Mouse (Mus musculus): ENCODE measurements at regions not wholly inside any gene's neighbourhood (a gene's known extent, or its start where the extent isn't known, plus 50 kb on each side); places are given as distances from the start of the nearest gene placed in this dataset.

GRCm38 (mm10) chr14:120661111-120661510 lies 182.9 kb downstream of the Rap2a start:
- DNase-seq (ENCODE audit: low spot score) = no peak

- DNase-seq (ENCODE audit: low spot score) = no peak
Observed at GRCm38 (mm10) chr14:120669665-120670064, 191.4 kb downstream of the Rap2a start.

DNA sequence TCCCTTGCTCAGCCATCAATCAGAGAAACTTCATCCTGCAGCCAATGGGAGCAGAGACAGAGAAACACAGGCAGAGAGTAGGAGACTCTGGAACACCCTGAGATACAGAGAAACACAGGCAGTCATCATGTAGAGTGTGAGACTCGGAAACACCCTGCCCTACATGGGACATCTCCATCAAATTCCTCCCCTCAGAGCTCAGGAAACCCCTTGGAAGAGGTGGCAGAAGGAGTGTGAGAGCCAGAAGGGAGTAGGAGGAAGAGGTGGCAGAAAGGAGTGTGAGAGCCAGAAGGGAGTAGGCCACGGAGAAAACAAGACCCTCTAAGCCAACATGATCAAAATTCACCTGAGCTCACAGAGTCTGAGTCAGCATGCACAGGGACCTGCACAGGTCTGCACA lies 197.5 kb downstream of the Rap2a start:
- no peak for DNase-seq (ENCODE audit: low spot score)

- no peak for DNase-seq (ENCODE audit: low spot score)
Observed at GRCm38 (mm10) chr14:120678533-120678932, 200.3 kb downstream of the Rap2a start.

DNA sequence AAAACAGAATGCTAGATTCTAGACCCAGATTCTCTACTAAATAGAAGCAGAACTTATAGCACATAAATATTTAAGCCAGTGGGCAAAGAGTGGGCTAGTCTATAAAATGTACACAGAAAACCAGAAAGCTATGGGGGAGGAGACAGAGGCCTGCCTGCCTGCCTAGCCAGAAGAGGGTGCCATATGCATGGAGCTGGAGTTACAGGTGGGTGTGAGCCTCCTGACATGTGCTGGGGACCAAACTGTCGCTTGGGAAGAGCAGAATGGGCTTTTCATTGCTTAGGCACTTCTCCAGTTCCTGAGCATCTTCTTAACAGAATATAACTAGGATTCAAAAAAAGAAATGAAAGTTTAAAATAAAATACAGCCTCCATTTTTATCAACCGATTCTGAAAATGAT lies 200.8 kb downstream of the Rap2a start:
- DNase-seq (ENCODE audit: low spot score) = no peak

- no peak for DNase-seq (ENCODE audit: low spot score)
Observed at GRCm38 (mm10) chr14:120680272-120680671, 202.0 kb downstream of the Rap2a start.

DNA sequence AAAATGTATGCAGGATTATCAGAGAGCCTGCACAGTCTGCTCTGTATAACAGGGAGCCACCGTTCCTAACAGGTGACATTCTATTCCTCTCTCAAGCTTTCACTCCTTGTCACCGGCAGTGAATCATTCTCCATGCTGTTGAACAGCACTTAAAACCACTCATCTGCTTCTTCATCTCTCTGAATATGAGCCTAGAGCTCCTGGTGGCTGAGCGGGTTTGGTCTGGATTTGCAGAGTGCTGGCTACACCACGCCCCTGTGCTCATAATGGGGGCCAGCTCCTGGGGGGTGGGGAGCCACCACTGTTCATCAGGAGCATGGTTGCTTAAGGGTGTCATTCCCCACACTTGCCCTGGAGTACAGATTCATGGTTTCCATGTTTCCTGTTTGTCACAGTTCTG lies 207.0 kb downstream of the Rap2a start:
- no peak for DNase-seq (ENCODE audit: low spot score)

- no peak for DNase-seq (ENCODE audit: low spot score)
Observed at GRCm38 (mm10) chr14:120685877-120686276, 207.6 kb downstream of the Rap2a start.

- no peak for DNase-seq (ENCODE audit: low spot score)
Observed at GRCm38 (mm10) chr14:120686751-120687150, 208.5 kb downstream of the Rap2a start.

- no peak for DNase-seq (ENCODE audit: low spot score)
Observed at GRCm38 (mm10) chr14:120699378-120699777, 211.6 kb upstream of the Ipo5 start.

DNA sequence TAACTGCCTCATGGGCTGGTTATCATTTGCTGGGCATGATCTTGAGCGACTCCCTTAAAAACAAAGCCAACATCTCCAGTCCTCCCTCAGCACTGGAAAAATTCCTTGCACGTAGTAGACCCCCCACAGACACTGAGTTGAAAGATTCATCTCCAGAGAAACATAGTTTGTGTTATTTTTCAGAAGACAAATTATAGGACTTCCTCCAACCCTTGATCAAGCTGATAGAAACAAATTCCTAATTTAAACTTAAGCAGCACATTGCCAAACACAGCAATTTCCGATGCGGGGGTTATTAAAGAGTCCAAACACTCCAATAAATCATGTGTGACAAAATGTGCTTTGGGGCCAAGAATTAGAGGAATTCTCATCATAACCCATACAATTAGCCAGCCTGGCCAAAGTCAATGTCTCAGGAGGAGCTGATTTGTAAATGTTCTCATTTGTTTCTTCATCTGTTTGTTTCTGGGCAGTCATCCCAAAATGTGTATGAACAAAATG lies 205.7 kb upstream of the Ipo5 start:
- no peak for DNase-seq (ENCODE audit: low spot score)

DNA sequence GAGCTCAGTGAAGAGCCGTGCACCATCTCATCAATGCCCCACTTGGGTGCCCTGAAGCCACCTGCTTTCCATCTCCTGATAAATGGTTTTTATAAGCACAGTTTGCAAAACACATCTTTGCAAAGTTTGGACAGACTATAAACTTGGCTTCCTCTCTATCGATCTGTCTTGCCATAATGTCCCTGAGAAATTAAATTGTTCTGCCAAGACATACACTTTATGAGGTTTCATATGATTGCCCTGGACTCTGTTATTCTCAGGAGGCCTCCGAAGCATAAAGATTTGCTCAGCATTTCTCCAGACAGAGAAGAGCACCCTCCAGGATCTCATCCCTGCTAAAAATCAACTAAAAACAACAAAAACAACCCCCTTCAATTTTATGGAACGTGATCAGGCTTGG lies 200.2 kb upstream of the Ipo5 start:
- DNase-seq (ENCODE audit: low spot score) = no peak

GRCm38 (mm10) chr14:120720464-120721445 lies 190.3 kb upstream of the Ipo5 start:
- no peak for DNase-seq (ENCODE audit: low spot score)

DNA sequence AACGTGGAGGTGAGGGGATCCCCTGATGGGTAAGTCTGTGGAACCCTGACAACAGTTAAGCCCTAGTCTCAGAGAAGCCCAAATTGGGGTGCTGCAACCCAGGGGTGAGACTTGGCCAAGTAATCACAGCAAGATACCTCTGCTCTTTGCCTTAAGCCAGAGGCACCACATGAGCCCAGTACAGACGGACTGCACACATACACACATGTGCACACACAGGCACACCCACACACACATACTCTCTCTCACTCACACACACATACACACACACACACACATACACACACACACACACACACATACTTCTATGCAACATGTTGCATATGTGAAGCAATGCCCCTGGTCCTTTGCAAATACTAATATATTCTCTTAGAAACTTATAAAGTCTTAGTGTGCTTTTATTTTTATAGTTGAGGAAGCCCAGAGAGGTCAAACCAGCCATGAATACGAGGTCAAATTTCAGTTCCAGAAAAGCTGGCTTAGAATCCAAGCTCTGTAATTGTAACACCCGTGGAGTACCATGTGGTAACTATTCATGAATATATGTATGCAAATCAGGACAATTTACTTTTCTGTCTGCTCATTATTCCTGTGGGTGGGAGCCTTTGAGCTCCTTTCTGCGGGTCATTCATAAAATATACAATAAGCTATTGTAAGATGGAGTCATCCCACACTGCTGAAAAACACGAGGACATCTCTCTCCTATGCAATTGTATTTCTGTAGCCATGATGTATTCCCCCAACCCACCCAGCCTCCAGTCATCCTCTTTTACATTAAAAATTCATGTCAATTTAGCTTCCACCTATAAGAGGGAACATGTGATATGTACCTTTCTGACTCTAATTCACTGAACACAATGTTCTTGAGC lies 189.2 kb upstream of the Ipo5 start:
- DNase-seq (ENCODE audit: low spot score) = no peak

- no peak for DNase-seq (ENCODE audit: low spot score)
Observed at GRCm38 (mm10) chr14:120722546-120723112, 188.4 kb upstream of the Ipo5 start.

DNA sequence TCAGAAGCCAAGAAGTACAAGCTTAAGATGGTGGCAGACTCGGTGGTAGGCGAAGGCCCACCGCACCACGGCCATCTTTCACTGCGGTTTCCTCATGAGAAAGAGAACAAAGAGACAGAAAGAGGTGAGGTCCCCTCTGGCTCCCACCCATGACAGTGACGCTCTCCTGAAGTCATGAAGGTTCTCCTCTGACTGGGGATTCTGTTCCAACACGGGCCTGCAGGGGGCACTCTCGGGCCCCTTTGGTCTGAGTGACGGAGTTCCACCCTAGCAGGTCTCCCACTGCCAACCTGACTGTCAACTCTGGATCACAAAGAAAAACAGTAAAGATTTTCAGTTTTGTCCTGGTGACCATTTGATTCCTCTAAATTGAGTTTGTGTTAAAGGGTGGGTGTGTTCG lies 182.9 kb upstream of the Ipo5 start:
- DNase-seq (ENCODE audit: low spot score) = peak; percentile 10

DNA sequence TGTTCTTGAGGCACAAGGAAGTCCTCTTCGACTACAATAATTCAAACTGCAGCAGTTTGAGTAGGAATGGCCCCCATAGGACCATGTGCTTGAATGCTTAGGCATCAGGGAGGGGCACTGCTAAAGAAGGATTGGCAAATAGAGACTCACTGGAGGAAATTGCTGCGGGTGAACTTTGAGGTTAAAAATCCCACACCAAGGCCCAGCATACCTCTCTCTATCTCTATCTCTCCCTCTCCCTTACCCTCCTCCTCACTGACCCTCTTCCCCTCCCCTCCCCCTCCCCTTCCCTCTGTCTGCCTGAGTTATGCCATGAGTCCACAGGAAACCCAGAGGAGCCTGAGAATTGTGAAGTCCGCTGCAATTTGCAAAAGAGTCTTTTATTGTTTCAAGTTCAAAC lies 180.8 kb upstream of the Ipo5 start:
- DNase-seq (ENCODE audit: low spot score) = no peak

DNA sequence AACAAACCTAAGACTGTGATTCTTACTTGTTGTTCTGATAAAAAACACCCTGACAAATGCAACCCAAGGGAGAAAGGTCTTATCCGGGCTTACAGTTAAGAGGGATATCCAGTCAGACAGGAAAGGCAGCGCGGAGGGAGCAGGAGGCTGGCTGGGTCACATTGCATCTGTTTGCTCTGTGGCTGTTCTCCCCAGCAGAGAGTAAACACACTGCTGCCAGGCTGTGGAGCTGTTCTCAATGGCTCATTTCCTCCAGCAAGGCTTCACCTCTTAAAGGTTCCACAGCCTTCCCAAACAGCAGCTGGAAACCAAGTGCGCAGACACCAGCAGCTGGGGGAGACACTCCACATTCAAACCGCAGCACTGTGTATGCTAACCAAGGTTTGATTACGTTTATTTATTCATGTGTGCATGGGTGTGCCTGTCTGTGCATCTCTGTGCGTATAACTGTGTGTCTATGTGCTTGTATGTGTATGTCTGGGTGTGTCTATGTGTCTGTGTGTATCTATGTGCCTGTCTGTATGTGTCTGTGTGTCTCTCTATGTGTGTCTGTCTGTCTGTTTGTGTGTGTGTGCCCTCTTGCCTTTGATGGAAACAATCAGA lies 179.2 kb upstream of the Ipo5 start:
- DNase-seq (ENCODE audit: low spot score) = no peak

DNA sequence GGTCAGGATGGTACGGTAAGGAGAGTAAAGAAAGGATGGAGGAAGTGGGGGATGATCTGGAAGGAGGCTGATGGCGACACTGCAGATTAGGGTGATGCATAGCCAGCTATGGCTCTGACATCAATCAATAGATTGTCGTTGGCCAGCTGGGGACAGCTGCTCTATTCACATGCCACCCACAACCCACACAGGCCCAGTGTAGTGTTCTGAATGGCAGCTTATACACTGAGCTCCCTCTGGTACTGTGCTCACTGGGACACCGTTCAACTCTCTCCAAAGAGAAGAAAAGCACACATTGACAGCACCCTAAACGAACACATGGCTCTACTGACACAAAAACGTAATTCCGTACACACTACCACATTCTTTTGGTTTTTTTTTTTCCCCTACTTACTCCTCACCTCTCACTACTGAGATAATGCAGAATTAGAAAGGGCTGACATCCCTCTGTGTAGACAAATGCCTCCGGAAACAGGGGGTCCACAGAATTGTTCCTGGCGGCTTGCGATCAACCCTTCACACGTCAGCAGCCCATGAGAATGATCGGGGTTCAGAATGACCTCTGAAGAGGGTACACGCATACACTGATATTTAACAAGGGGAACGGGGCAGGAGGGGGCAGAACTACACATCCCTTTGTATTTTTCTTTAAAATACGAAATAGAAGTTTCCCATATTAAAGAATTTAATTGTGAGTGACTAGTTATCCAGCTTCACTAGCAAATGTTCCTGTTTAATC lies 178.5 kb upstream of the Ipo5 start:
- no peak for DNase-seq (ENCODE audit: low spot score)

- DNase-seq (ENCODE audit: low spot score) = no peak
Observed at GRCm38 (mm10) chr14:120741492-120742054, 169.5 kb upstream of the Ipo5 start.

DNA sequence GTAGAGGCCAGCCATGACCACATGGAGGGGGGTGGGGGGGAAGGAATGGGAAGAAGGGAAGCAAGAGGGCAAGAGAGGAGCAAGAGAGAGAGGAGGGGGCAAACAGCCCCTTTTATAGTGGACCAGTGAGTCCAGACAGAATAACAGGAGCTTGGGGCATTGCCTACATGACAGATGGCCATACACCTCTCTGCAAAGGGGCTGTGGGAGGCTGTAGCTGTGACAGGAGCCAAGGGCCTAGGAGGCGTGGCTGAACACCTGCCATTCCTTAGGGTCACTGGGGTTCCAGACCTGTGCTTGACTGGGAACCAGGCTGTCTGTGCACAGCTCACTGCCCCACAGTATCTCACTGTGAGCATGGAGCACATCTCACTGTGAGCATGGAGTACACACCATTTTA lies 157.0 kb upstream of the Ipo5 start:
- DNase-seq (ENCODE audit: low spot score) = no peak
